Mouse (Mus musculus) layer of hippocampus, adult 8-10 months (tissue): Measurements from ENCODE around the gene Pgap3. TPM values are rescaled to one million over a fixed set of nuclear protein-coding genes. Genes with fewer than 3 reads are reported as not detected.
"Not testable (repeated sequence)": the region's sequence is repeated elsewhere in the genome, so short reads cannot be mapped to it uniquely, and the experiment has no call there.

Experiments
- DNase-seq, 2 experiments: peaks; one replicate each; pipeline ENCODE4 v3.0.0; 2022; ENCODE audit warnings: low spot score in 2 of 2
- total RNA-seq, 4 experiments: library from RNA; stranded (reverse); gene quantifications; 2 replicates each; pipeline ENCODE4 v1.2.4; 2022

Gene Pgap3
- total RNA-seq, 4 experiments from 2014 or later, result 8.7 to 11.7 (median 9.6) TPM

DNA sequence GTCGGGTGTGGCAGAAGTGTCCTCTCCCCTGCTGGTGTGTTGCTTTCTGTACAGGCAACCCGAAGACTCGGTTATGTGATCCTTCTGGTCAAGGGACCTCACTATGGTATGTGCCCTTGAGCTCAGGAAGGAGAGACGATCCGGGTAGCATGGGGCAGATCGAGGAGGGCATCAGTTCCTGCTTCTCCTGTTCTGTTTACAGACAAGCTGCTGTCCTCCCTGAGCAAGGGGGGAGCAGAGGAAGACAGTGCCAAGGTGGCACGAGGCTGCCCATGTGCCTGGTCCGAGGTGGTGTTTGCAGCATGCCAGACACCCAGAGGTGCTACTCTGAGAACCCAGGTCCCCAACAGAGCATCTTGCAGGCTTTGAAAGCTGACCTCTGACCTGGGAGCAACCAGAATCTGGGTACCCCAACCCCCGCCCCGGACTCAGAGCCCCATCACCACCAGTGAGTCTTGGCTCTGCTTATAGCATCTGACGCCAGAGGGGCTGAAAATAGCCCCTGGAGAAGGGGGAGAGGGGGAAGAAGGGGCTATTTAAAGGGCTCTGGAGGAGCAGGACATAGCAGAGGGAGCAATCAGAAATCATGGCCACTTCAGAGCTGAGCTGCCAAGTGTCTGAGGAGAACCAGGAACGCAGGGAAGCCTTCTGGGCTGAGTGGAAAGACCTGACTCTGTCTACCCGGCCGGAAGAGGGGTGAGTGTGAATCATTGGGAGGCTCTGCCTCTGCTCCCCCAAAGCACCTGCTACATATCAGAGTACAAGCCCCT lies 16.8 kb downstream of the Pgap3 start, which contains the start of gene Tcap:
Gene Tcap (plus strand): TSS at position 551 of the 770 bp plus-strand sequence.
- no peak for DNase-seq

GRCm38 (mm10) chr11:98382405-98382804 lies 17.9 kb downstream of the Pgap3 start:
- DNase-seq, result not testable (repeated sequence)

GRCm38 (mm10) chr11:98381651-98382050 lies 18.6 kb downstream of the Pgap3 start:
- no peak for DNase-seq

GRCm38 (mm10) chr11:98380106-98380505 lies 20.2 kb downstream of the Pgap3 start:
- DNase-seq, result no peak

DNA sequence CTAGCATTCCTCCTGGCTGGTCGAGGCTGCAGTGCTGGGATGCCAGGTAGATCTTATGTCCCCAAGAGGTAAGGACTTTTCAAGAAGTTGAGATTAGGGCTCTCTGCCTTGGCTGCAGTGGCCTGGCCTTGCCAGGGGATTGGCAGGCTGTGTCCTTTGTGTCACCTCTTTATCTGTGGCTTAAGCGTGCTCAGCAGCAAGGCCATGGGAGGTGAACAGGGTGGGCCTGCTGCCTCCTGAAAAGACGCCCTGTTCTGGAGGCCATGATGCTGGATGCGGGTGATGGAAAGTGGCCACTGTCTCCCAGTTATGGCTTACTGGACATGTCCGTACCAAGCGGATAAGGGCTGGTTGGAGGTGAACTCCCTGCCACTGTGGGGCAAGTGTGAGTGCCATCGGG lies 20.9 kb downstream of the Pgap3 start:
- no peak for DNase-seq

DNA sequence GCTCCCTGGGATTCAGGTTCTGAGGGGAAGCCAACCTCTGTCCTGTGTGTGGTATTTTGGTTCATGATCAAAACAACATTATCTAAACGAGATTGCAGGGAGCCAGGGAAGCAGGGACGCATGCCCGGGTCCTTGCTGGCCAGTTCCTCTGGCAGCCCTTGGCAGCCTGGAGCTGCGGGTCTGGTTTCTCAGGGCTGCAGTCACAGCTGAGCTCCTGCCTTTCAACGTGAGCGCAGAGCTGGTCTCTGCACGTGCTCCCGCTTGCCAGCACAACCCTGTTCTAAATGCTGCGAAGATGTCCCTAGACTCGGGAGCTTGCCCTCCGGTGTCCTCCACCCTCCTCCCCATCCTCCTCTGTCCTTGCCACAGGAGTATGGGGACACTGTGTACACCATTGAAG lies 22.5 kb downstream of the Pgap3 start:
- DNase-seq, result no peak

DNA sequence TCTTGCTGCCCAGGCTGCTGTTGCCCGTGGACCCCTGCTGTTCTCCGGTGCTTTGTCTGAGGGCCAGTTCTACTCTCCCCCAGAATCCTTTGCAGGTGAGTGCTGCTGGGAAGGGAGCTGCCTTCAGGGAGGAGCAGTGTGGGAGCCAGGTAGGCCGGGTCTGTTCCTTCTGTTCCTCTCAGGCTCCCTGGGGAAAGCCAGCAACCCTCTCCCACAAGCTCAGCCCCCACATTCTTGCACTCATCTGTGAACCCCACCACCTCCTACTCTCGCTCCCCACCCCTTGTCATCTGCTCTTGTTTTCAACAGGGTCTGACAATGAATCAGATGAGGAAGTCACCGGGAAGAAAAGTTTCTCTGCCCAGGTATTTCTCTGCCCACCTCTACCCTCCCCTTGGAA lies 23.5 kb downstream of the Pgap3 start:
- DNase-seq, result no peak

GRCm38 (mm10) chr11:98374266-98374665 lies 26.0 kb downstream of the Pgap3 start:
- DNase-seq, result no peak

- DNase-seq, result no peak
Observed at GRCm38 (mm10) chr11:98373244-98373643, 27.0 kb downstream of the Pgap3 start.

DNA sequence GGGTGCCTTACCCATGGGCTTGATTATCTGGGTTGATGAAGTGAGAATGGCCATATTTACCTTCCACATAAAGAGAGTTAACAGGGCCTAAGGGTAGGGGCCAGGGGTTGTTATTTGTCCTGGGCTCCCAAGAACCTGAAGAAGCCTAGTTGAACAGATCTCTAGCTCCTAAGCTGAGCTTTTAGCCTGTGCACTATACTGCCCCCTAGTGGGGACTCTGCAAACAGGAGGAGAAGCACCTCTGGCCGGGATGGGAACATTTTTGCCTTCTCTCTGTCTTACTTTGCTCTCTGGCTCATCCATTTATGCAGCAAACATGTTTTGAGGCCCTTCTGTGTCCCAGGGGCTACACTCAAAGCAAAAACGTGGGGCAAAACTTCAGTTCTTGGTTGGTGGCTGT lies 27.9 kb downstream of the Pgap3 start:
- DNase-seq, result peak in 1 of 2 experiments; percentile 61

GRCm38 (mm10) chr11:98371556-98372240 lies 28.6 kb downstream of the Pgap3 start:
- DNase-seq, result no peak

DNA sequence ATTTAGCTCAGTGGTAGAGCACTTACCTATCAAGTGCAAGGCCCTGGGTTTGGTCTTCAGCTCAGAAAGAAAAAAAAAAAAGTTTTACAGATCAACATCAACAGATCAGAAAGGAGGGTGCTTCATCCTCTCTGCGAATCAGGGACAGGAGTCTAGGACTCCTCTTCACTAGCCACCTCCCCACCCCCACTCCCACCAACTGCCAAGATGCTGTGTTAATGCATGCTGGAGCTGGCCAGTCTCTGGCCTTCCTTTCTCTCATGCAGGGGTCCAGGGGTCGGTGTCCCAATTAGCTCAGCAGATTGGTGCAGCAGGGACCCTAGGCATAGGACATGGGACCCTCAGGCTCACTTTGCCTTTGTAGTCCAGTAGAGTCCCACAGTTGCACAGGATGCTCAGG lies 29.7 kb downstream of the Pgap3 start:
- DNase-seq, result no peak

DNA sequence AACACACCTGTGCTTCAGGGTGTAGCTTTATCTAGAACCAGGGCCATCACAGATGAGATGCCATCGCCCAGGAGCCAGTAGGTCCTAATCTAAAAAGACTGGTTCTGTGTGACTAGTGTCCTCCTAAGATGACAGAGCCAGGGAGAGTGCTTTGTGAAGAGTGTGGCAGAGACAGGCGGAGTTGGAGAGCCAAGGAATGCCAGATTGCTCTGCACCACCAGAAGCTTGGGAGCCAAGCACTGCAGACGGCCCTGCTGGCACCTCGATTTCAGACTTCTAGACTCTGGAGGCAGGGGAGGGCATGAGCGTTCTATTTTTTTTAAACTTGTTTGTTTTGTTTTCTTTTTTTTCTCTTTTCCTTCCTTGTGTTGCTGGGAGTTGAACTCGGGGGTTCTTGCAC lies 31.0 kb downstream of the Pgap3 start:
- DNase-seq, result no peak

DNA sequence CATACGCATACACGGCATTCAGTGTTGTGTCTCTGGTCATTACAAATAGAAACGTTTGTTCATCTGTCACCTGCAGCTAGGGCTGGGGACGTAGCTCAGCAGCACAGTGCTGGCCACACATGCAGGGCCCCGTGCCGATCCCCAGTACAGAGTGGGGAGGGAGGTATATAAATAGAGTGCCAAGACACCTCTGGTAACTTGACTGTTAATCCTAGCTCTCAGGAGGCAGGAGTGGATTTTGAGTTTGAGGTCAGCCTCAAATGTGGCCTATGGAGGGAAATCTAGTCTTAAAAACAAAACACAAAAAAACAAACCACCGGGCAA lies 32.5 kb downstream of the Pgap3 start:
- DNase-seq, result no peak

GRCm38 (mm10) chr11:98367171-98367862 lies 33.0 kb downstream of the Pgap3 start:
- DNase-seq, result no peak

DNA sequence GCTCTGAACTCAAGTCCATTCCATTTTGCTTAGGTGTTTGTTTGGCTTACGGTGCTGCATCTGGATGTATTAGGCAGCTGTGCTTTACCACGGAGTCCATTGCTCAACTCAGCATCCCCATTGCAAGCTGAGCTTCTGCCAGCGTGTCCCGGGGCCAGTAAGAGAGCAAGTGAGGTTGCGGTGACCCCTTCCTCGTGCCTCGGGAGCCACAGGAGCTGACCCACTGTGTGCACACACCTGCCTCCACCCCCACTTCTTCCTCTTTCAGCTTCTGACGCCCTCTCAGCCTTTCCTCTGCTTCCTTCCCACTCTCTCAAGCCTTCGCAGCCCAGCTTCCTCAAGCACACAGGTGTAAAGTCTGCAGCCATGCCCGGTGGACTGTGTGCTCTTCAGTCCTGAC lies 34.0 kb downstream of the Pgap3 start:
- DNase-seq, result no peak

- no peak for DNase-seq
Observed at GRCm38 (mm10) chr11:98364410-98364809, 35.9 kb downstream of the Pgap3 start.

DNA sequence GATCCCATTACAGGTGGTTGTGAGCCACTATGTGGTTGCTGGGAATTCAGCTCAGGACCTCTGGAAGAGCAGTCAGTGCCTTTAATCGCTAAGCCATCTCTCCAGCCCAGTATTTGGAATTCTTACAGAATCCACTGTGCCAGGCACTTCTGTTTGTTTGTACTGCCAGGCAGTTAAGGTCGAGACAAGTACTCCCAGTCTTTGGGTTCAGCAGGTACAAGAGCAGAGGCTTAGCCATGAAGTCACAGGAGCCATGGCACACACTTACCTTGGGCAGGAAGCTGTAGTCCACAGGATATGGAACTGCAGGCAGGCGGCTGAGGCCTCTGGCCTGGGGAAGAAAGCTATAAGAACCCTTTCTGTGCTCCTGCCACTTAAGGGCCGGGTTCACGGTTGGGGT lies 36.5 kb downstream of the Pgap3 start:
- no peak for DNase-seq

- no peak for DNase-seq
Observed at GRCm38 (mm10) chr11:98360866-98361521, 39.3 kb downstream of the Pgap3 start.

DNA sequence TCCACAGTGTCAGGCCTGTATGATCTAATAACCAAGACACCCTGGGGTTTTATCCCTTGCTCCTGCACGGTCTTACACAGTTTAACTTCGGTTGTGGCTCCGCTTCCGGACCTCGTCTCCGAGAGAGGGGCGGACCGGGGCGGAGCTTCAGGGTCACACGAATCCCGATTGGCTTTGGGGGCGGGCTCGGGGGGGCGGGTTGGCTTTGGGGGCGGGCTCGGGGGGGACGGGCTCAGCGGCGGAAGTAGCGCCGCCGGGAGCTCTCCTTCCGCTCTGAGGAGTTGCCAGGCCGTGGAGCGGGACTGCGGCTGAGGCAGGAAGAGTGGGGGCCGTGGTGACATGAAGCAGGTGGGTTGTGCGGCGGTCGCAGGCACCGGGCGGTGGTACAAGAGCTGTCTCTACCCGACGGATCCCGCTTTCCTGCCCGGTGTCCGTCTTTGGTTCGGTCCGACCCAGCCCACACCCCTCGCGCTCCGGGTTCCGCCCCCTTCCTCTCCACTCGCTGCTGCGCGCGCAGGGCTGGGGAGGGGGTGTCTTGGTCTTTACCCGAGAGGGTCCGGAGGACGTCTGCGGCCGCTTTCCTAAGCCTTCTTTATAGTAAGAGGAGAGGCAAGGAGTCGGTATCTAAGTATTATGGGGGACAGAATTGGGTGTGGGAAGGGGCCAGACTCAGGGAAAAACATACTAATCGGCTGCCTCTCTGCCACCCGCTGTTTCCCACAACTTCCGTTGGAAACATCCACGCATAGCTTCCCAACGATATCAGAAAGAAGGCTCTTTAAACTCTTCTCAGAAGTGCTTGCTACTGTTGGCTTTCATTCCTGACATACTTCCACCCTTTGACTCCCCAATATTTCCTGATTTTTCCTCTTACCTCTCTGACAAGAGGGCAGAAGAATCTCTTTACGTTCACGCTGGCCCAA lies 41.9 kb downstream of the Pgap3 start, which contains the start of gene Stard3:
Gene Stard3 (plus strand): TSS at position 208 of the 923 bp plus-strand sequence.
- peak; percentile 69 to 80 for DNase-seq
